Mouse (Mus musculus) small intestine, adult 2 months (tissue): ENCODE data around the gene Pygo1. TPM values are rescaled to one million over a fixed set of nuclear protein-coding genes. Genes with fewer than 3 reads are reported as not detected.

ENCODE experiments used
- H3K27ac ChIP-seq: fragments of 200-500 bp; 2 replicates; pipeline ENCODE4 v1.5.1; 2012; ENCODE audit warnings: low read depth, low read length, control low read depth, inconsistent platforms; ENCODE audit not compliant: insufficient read depth
- H3K27me3 ChIP-seq: fragments of 200-500 bp; 2 replicates; pipeline ENCODE4 v1.6.1; 2012; ENCODE audit warnings: mild to moderate bottlenecking, moderate library complexity, low read length, inconsistent platforms; ENCODE audit not compliant: control insufficient read depth, insufficient read depth
- H3K36me3 ChIP-seq: fragments of 200-500 bp; 2 replicates; pipeline ENCODE4 v1.6.1; 2012; ENCODE audit warnings: mild to moderate bottlenecking, low read length, control low read depth, inconsistent platforms; ENCODE audit not compliant: control insufficient read depth, insufficient read depth
- H3K4me1 ChIP-seq: fragments of 200-500 bp; 2 replicates; pipeline ENCODE4 v1.6.1; 2012; ENCODE audit warnings: low read length, inconsistent platforms, mixed read lengths; ENCODE audit not compliant: control insufficient read depth, insufficient read depth, insufficient read length
- H3K4me3 ChIP-seq: fragments of 200-500 bp; 2 replicates; pipeline ENCODE4 v1.5.1; 2012; ENCODE audit warnings: low read depth, mild to moderate bottlenecking, control low read depth, inconsistent platforms, low read length, moderate library complexity
- CTCF ChIP-seq: fragments of 200-500 bp; IDR thresholded peaks from 2 replicates; pipeline ENCODE4 v1.5.1; 2012; ENCODE audit warnings: low read depth, mild to moderate bottlenecking, control low read depth, inconsistent platforms, low read length, moderate library complexity, mixed read lengths; ENCODE audit not compliant: insufficient replicate concordance, insufficient read length; ENCODE audit errors: extremely low read depth
- POLR2A ChIP-seq: fragments of 200-500 bp; IDR thresholded peaks from 2 replicates; pipeline ENCODE4 v1.6.1; 2012; ENCODE audit warnings: low read depth, mild to moderate bottlenecking, control low read depth, inconsistent platforms, low read length, moderate library complexity
- WGBS: fragments of 180-500 bp; shearing (Covaris S2); methylation state at CpG from one replicate; pipeline ENCODE4 v1.1.7; 2018; 5-methylcytosine and 5-hydroxymethylcytosine counted together
- polyA plus RNA-seq: library from polyadenylated mRNA; depleted of rRNA; stranded (reverse); fragments of >200 nt; gene quantifications from 2 replicates; pipeline ENCODE4 v1.2.3, GENCODE M21; 2012

Pygo1 gene
- polyA plus RNA-seq, 1 experiment: 0.09 TPM

GRCm38 (mm10) chr9:72935309-72935708, 9.9 kb downstream of the Pygo1 start:
- Histone ChIP-seq H3K4me1 (no peaks in the 10 kb centered on the region), H3K4me3 (no peak overlapping the region), H3K27ac (no peak overlapping the region), H3K36me3 (no peaks in the 10 kb centered on the region), H3K27me3 (no peaks in the 10 kb centered on the region)
- TF ChIP-seq POLR2A (no peak), CTCF (no peak)
- 81% methylated on average over 4 of the region's 4 CpGs for WGBS

DNA sequence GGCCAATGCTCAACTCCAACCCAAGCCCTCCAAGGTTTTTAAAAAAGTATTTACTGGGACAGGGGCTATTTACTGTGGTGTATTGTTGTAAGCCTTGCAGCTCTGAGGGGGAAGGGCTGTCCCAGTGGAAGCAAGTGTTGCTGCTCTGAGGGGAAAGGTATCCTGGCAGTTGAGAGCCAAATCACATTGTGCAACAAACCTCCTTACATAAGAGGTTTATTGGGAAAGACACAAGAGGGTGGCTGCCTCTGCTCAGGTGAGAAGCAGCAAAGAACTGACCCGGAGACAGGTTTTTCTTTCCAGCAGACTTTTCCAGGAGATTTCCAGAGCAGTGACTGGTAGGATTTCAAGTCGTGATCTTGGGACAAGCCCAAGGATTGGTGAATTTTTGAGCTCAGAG, 10.9 kb downstream of the Pygo1 start:
- no peak for TF ChIP-seq POLR2A
- no peak for TF ChIP-seq CTCF
- 81% methylated on average over 2 of the region's 2 CpGs for WGBS

DNA sequence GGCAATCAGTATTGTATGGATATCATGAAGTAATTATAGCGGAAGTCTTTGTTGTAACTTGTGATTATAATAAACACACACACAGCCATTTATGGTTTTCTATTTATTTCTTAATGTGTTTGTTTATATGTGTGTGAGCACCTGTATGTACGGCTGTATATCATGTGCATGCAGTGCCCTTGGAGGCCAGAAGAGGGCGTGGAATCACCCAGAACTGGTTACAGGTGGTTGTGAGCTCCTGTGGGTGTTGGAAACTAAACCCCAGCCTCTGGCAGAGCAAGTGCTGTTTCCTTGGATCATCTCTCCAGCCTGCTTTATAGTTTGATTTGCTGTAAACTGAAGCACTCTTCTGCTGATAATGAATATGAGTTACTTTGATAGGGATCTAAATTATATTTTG, 18.0 kb downstream of the Pygo1 start:
- 55% methylated on average over 3 of the region's 3 CpGs for WGBS
- no peak for TF ChIP-seq CTCF
- no peak for TF ChIP-seq POLR2A
- no peak overlapping the region for H3K27ac ChIP-seq
- no peaks in the 10 kb centered on the region for H3K36me3 ChIP-seq
- H3K4me1 ChIP-seq: no peaks in the 10 kb centered on the region
- H3K4me3 ChIP-seq: no peak overlapping the region
- no peaks in the 10 kb centered on the region; the same call in 1 of the 2 replicates for H3K27me3 ChIP-seq

More for the DNA sequence above, 10.9 kb downstream of the Pygo1 start:
- H3K4me1 ChIP-seq: no peaks in the 10 kb centered on the region
- no peaks in the 10 kb centered on the region for H3K36me3 ChIP-seq
- H3K27ac ChIP-seq: no peak overlapping the region
- H3K27me3 ChIP-seq: no peaks in the 10 kb centered on the region
- no peak overlapping the region for H3K4me3 ChIP-seq

GRCm38 (mm10) chr9:72944286-72944685, 18.8 kb downstream of the Pygo1 start:
- Histone ChIP-seq H3K4me3 (no peak overlapping the region), H3K27me3 (no peaks in the 10 kb centered on the region; the same call in 1 of the 2 replicates), H3K36me3 (no peaks in the 10 kb centered on the region), H3K4me1 (no peaks in the 10 kb centered on the region), H3K27ac (no peak overlapping the region)
- TF ChIP-seq CTCF (no peak), POLR2A (no peak)
- WGBS: 91% methylated on average over 13 of the region's 13 CpGs

- 94% methylated on average over 1 of the region's 1 CpGs for WGBS
- no peaks in the 10 kb centered on the region for H3K36me3 ChIP-seq
- no peaks in the 10 kb centered on the region for H3K4me1 ChIP-seq
- H3K27ac ChIP-seq: no peak overlapping the region
- no peak for TF ChIP-seq POLR2A
- TF ChIP-seq CTCF: no peak
- no peak overlapping the region for H3K4me3 ChIP-seq
- H3K27me3 ChIP-seq: no peaks in the 10 kb centered on the region; the same call in 1 of the 2 replicates
These were observed 21.6 kb downstream of the Pygo1 start for GRCm38 (mm10) chr9:72947010-72947409.

DNA sequence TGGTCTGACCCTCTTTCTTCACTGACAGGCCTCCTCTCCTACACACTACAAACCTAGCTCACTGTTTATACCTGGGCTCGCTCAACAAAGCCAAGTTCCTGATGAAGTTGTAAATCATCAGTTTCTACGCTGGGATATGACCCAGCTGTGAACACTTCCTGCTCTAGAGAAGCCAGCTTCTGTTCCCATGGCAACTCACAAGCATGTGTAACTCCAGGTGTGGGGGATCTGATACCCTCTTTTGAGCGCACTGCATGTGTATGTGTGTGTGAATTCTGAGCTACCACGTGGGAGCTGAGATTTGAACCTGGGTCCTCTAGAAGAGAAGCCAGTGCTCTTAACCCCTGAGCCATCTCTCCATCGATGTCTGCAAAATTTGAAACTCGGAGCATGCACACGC, 24.1 kb downstream of the Pygo1 start:
- Histone ChIP-seq H3K4me1 (no peaks in the 10 kb centered on the region), H3K4me3 (no peak overlapping the region), H3K27me3 (no peaks in the 10 kb centered on the region; the same call in 1 of the 2 replicates), H3K36me3 (no peaks in the 10 kb centered on the region), H3K27ac (no peak overlapping the region)
- TF ChIP-seq CTCF (no peak), POLR2A (no peak)
- 55% methylated on average over 7 of the region's 7 CpGs for WGBS

DNA sequence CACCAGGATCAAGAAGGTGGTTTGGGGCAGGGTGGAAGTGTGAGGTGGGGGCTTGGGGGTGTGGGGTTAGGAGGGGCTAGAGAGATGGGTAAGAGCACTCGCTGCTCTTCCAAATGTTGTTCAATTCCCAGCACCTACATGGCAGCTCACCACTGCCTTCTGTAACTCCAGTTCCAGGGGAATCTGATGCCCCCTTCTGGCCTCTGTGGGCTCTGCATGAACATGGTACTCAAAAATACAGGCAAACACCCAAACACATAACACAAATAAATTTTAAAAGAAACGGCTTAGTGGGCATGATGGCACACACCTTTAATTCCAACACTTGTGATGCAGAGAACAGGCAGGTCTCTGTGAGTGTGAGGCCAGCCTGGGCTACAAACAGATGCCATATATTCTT, 29.3 kb downstream of the Pygo1 start:
- 54% methylated on average over 2 of the region's 2 CpGs for WGBS
- Histone ChIP-seq H3K27ac (no peak overlapping the region), H3K36me3 (no peaks in the 10 kb centered on the region), H3K27me3 (no peaks in the 10 kb centered on the region), H3K4me3 (no peak overlapping the region), H3K4me1 (peaks cover 7% of the 10 kb centered on the region)
- TF ChIP-seq POLR2A: no peak
- no peak for TF ChIP-seq CTCF
